In the genomic region with DNA sequence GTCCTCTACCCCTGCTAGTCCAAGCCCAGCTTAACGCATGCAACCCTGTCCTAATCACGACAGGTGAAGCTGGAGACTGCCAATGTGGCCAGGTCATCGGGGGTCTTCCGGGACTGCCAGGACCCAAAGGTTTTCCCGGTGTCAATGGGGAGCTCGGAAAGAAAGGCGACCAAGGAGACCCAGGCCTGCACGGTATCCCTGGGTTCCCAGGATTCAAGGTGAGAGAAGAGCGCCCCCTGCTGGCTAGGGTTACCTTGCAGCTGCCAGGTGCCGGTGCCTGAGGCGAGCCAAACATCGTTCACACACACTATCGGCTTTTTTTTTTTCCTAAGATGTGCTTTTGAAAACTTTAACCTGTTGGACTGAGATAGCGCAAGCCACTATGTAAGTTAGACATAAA, we compare ENCODE assay signal across 8 mouse cellular contexts. TPM values are rescaled to one million over a fixed set of nuclear protein-coding genes. Genes with fewer than 3 reads are reported as not detected.
DNase-seq lines count a peak whose midpoint lies in the region; ATAC-seq lines count a peak whose summit lies in the region.

No protein-coding gene starts in this region.

- intact Hi-C loops in gastrocnemius, postnatal 14 days (cut with DNase I; ENCODE audit: low total_unique reads), result loop anchor here (10.0 kb wide), 1 partner anchor 64 kb away; no protein-coding TSS in a partner anchor

- ATAC-seq in megakaryocyte progenitor cell, adult 5-6 weeks (replicated peaks; ENCODE audit: poor library complexity), result 0 out of 2 replicates have a peak, but pooled peaks have one; percentile 32

- DNase-seq in gastrocnemius, adult 18-20 months (ENCODE audit: low spot score), result peak; percentile 56
- DNase-seq in gastrocnemius, adult 8-10 months (ENCODE audit: low spot score in 2 of 2), result no peak
- DNase-seq in ovary, postnatal 10 days (ENCODE audit: low spot score), result peak; percentile 42
- DNase-seq in ovary, adult 18-20 months (ENCODE audit: low spot score), result no peak
- peak; percentile 29 to 30 for DNase-seq in adrenal gland, postnatal 4 days (ENCODE audit: low spot score in 2 of 2)
- peak; percentile 68 for DNase-seq in gastrocnemius, postnatal 14 days
- DNase-seq in urinary bladder, postnatal 36 days (ENCODE audit: low spot score in 2 of 2), result peak; percentile 48 to 51

RNA-seq across cellular contexts. Expression of a gene that starts 57.4 kb away (rescaled TPM):
- total RNA-seq in gastrocnemius, adult 18-20 months (2021), result 1 to 10 TPM; 2.5 to 4.6 TPM
- total RNA-seq in gastrocnemius, adult 8-10 months (2022), result 1 to 10 TPM; 3.8 to 5.2 (median 4.3) TPM
- total RNA-seq in adrenal gland, postnatal 4 days (2021), result 10 to 100 TPM in 1 of 2 experiments, 1 to 10 TPM in 1; 8.7 to 10.9 TPM
- under 1 TPM; 0.53 to 0.69 TPM for total RNA-seq in gastrocnemius, postnatal 14 days (2021)
- total RNA-seq in megakaryocyte progenitor cell, adult 5-6 weeks (2015), result 1.3 and 2.2 TPM in 2 replicates
- total RNA-seq in megakaryocyte progenitor cell, adult 5-6 weeks (2017), result 3.7 and 5.2 TPM in 2 replicates

Comparison
In these comparisons a context has a peak if more than half of its experiments do, and no peak if none do; other contexts are left out.
1. DNase-seq: peak in gastrocnemius, adult 18-20 months (single experiment), ovary, postnatal 10 days (single experiment), adrenal gland, postnatal 4 days (2 of 2), gastrocnemius, postnatal 14 days (single experiment) and urinary bladder, postnatal 36 days (2 of 2); none in gastrocnemius, adult 8-10 months (0 of 2) and ovary, adult 18-20 months (single experiment).